Mouse (Mus musculus) layer of hippocampus, adult 2 months (tissue): ENCODE data around the gene Med14. TPM values are rescaled to one million over a fixed set of nuclear protein-coding genes. Genes with fewer than 3 reads are reported as not detected.

Source experiments
- DNase-seq, 2 experiments: peaks; one replicate each; pipeline ENCODE4 v3.0.0; 2022; ENCODE audit warnings: low spot score in 2 of 2
- H3K27ac ChIP-seq: fragments of 200-600 bp; 2 replicates; pipeline ENCODE4 v1.8.1; 2022
- H3K4me3 ChIP-seq: fragments of 200-600 bp; 2 replicates; pipeline ENCODE4 v1.8.1; 2022; ENCODE audit warnings: mild to moderate bottlenecking
- CTCF ChIP-seq: fragments of 200-600 bp; conservative IDR thresholded peaks from 2 replicates; pipeline ENCODE4 v1.8.1; 2022; ENCODE audit warnings: antibody characterized with exemption, mild to moderate bottlenecking, moderate library complexity
- long read RNA-seq, 2 experiments: library from polyadenylated mRNA; stranded (forward); transcript quantifications; one replicate each; pipeline ENCODE4 v2.0.0; 2021; ENCODE audit warnings: borderline mapping rate in 2 of 2
- total RNA-seq, 2 experiments: library from RNA; stranded (reverse); gene quantifications; 2 replicates each; pipeline ENCODE4 v1.2.3; 2021

The Med14 gene
- total RNA-seq, result 10 to 100 TPM; 72.1 to 78.1 TPM
- long read RNA-seq, experiment 1, partial matches to known transcripts, result 30 of 45 reads
- long read RNA-seq, experiment 1, other reads (novel, unspliced or antisense), result 15 of 45 reads
- long read RNA-seq, experiment 2, full-length matches to known transcripts, result 4 of 53 reads
- long read RNA-seq, experiment 2, partial matches to known transcripts, result 37 of 53 reads
- long read RNA-seq, experiment 2, other reads (novel, unspliced or antisense), result 12 of 53 reads

GRCm38 (mm10) chrX:12761626-12762333 lies at the start of gene Med14:
Gene Med14 (minus strand): TSS chrX:12762073.
- DNase-seq, result peak; percentile 83 to 85
- TF ChIP-seq CTCF, result peak; percentile 59
- Histone ChIP-seq H3K27ac (peak within 1 kb of the TSS; percentile 96), H3K4me3 (peak within 1 kb of the TSS; percentile 67)

- Histone ChIP-seq H3K27ac (no peak overlapping the region), H3K4me3 (no peak overlapping the region)
- no peak for DNase-seq
- no peak for TF ChIP-seq CTCF
These were observed 38.7 kb upstream of the Med14 start for GRCm38 (mm10) chrX:12800559-12800958.

- peak; percentile 70 for TF ChIP-seq CTCF
- no peak for DNase-seq
- no peak overlapping the region for H3K27ac ChIP-seq
- H3K4me3 ChIP-seq, result no peak overlapping the region
These were observed 33.0 kb upstream of the Med14 start for GRCm38 (mm10) chrX:12794842-12795241.

GRCm38 (mm10) chrX:12791674-12792340 lies 29.9 kb upstream of the Med14 start:
- Histone ChIP-seq H3K4me3 (no peak overlapping the region), H3K27ac (peak overlapping the region; percentile 70)
- TF ChIP-seq CTCF, result no peak
- DNase-seq, result peak; percentile 17 to 26

- TF ChIP-seq CTCF, result no peak
These were observed 11.4 kb upstream of the Med14 start for GRCm38 (mm10) chrX:12773236-12773635.

GRCm38 (mm10) chrX:12771561-12771960 lies 9.7 kb upstream of the Med14 start:
- no peak overlapping the region for H3K4me3 ChIP-seq
- H3K27ac ChIP-seq, result no peak overlapping the region
- no peak for TF ChIP-seq CTCF
- DNase-seq, result no peak

More at GRCm38 (mm10) chrX:12773236-12773635, 11.4 kb upstream of the Med14 start:
- Histone ChIP-seq H3K27ac (no peak overlapping the region), H3K4me3 (no peak overlapping the region)
- DNase-seq, result no peak

GRCm38 (mm10) chrX:12768571-12768970 lies 6.7 kb upstream of the Med14 start:
- H3K27ac ChIP-seq, result no peak overlapping the region
- no peak overlapping the region for H3K4me3 ChIP-seq
- DNase-seq, result no peak
- no peak for TF ChIP-seq CTCF

GRCm38 (mm10) chrX:12766846-12767564 lies 5.1 kb upstream of the Med14 start:
- no peak for TF ChIP-seq CTCF
- no peak overlapping the region for H3K4me3 ChIP-seq
- H3K27ac ChIP-seq, result no peak overlapping the region
- no peak for DNase-seq

GRCm38 (mm10) chrX:12763127-12763834 lies 1.4 kb upstream of the Med14 start:
- H3K27ac ChIP-seq, result peak overlapping the region; percentile 96
- DNase-seq, result no peak
- H3K4me3 ChIP-seq, result peak overlapping the region; percentile 67
- TF ChIP-seq CTCF, result no peak

- no peak for TF ChIP-seq CTCF
- peak overlapping the region; percentile 67 for H3K4me3 ChIP-seq
- DNase-seq, result no peak
- H3K27ac ChIP-seq, result peak overlapping the region; percentile 96
These were observed 657 bp upstream of the Med14 start for GRCm38 (mm10) chrX:12762334-12763126.

GRCm38 (mm10) chrX:12761259-12761625 lies 631 bp downstream of the Med14 start:
- no peak for TF ChIP-seq CTCF
- H3K4me3 ChIP-seq, result peak overlapping the region; percentile 67
- DNase-seq, result peak; percentile 10 to 13
- H3K27ac ChIP-seq, result peak overlapping the region; percentile 96
